Mouse (Mus musculus) cerebral cortex, adult 2 months (tissue): Measurements from ENCODE around the gene Rubcn.

Source experiments
- WGBS: fragments of 180-500 bp; shearing (Covaris S2); methylation state at CpG from one replicate; pipeline ENCODE4 v1.1.7; 2018; 5-methylcytosine and 5-hydroxymethylcytosine counted together

The Rubcn gene

DNA sequence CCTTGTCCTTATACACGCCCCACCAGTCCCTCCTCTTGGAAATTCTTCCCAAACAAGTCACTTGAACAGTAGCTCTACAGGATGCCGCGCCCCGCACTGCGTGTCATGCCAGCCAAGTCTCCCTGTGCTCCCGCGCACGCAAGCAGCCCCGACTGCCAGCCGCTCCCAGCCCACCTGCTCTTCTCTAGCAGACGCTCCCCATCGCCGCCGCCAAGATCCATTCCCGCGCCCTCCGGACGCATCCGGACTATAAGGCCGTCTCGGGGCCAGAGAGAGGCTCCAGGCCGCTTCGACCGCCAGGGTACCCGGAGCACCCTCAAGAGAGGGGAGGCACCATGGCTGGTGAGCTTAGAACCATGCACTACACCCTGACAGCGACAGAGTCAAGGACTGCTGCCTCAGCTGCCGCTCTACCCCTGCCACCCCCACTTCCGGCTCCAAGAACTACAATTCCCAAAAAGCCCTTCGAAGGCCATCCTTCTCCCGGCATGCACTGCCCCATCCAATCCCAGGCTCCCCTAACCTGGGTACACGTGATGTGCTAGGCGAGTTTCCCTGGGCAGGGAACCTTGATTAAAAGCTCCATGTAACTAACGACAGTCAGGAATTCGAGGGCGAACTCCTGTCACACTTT lies 9.5 kb downstream of the Rubcn start:
- under 1% methylated on average over 35 of the region's 35 CpGs for WGBS

DNA sequence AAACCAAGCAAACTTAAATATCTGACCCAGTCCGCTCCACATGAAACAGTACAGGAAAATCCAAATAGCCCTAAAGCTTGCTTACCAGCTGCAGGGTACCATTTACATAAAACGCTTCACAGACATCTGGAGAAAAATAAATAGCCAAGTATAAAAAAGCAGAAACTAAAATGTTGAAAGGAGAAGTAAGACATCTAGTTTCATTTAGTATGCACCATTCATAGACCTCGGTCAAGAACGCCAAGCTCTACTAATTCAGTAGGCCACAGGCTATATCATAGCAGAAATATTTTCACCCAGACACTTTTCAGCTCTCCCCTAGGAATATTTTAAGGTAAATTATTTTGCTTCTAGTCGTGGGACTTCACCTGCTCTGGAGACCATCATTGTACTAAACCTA lies 10.9 kb downstream of the Rubcn start:
- WGBS = 70% methylated on average over 5 of the region's 5 CpGs

DNA sequence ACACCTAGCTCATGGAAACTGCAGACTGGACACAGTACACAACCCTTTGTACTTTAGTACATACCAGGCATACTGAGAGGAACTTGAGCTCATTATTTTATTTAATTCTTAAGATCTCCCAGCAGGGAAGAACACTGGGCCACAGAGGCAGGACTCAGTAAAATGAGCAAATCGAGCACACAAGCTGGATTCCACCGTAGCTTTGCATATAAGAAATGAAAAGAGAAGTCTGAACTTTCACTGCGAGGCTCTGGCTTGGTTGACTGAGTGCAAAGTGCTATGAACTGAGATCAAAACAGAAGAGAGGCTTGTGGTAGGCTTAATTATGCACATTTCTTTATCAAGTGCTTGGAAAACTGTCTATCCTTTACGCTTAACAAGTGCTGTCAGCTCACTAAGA lies 12.2 kb downstream of the Rubcn start:
- WGBS = 56% methylated on average over 4 of the region's 4 CpGs

- WGBS = 90% methylated on average over 3 of the region's 3 CpGs
Observed at GRCm38 (mm10) chr16:32861813-32862385, 15.7 kb downstream of the Rubcn start.

- 44% methylated on average over 12 of the region's 12 CpGs for WGBS
Observed at GRCm38 (mm10) chr16:32858771-32859636, 18.6 kb downstream of the Rubcn start.

GRCm38 (mm10) chr16:32858356-32858755 lies 19.2 kb downstream of the Rubcn start:
- WGBS = 66% methylated on average over 4 of the region's 4 CpGs

GRCm38 (mm10) chr16:32856751-32857150 lies 20.8 kb downstream of the Rubcn start:
- 85% methylated on average over 3 of the region's 3 CpGs for WGBS

DNA sequence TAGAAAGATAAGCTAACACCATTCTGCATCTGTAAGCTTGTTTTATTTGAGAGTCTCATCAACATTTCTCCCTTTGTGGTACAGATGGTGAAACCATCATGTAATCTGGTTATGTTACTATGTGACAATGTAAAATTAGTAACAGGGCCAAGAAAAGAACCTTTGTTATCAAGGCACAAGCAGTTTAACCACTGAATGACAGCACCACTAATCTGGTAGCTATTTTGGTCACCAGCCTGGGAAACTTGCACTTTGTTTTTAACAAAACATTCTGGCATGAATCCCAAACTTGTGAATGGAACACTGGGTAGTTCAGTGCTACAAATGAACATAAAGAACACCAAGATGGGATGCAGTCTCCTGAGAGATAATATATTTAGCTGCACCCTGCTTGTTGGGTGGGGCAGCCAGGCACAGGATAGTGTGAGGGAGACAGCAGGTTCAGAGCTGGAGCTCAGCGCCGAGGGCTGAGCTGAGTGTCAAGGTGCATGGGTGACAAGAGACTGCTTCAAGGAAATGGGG lies 23.5 kb downstream of the Rubcn start:
- WGBS = 26% methylated on average over 2 of the region's 2 CpGs

DNA sequence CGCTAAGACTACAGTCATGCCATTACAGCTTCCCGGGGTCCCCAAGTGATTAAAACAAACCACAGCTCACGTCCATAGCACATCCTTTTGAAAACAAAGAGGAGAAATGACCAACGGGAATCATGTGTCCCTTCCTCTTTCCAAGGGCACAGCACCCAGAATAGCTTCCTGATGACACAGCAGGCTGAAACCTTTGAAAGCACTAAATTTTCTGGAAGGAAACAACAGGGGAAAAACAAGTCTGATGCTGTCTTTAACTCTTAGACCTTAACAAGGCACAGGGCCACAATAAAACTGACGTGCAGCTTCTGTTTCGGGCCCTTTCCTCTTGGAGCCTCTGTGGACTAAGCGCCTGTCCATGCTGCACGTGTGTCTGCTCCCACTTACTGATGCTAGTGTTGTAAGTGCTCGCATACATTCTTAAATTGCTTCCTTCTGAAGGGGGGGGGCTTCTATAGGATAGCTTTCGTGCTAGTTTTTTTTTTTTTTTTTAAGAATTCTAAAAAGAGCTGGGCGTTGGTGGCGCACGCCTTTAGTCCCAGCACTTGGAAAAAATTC lies 24.0 kb downstream of the Rubcn start:
- 27% methylated on average over 13 of the region's 13 CpGs for WGBS

DNA sequence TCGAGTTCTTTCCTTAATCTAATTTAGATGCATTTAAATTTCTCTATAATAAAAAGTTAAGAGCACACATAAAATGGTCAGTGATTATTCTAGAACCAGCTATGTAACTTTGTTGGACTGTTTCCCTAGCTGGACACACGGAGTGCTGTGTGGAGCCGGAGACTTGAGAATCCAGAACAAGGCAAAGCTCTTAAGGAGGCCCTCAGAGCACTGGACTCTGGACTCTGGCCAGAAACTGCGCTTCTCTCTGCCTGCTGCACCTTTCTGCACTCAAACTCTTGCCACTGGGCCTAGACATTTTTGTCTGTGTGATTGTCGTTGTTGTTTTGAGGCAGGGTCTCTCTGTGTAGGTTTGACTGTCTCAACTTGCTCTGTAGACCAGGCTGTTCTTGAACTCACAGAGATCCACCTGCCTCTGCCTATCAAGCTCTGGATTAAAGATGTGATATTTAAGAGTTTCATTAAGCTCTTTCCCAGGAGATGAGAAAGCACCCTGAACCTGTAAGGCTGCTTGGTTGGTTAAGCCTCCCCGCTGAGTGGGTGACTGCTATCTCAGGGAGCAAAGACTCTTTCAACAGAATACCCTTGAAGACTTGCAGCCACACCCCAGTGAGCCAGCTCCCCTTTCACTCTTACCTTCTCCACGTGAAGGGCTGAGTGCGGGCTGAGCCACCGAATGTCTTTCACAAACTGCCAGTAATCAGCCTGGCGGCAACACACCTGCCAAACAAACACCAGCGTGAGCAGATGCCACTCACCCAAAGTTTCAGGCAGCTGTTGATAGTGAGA lies 28.3 kb downstream of the Rubcn start:
- WGBS = 89% methylated on average over 11 of the region's 11 CpGs

DNA sequence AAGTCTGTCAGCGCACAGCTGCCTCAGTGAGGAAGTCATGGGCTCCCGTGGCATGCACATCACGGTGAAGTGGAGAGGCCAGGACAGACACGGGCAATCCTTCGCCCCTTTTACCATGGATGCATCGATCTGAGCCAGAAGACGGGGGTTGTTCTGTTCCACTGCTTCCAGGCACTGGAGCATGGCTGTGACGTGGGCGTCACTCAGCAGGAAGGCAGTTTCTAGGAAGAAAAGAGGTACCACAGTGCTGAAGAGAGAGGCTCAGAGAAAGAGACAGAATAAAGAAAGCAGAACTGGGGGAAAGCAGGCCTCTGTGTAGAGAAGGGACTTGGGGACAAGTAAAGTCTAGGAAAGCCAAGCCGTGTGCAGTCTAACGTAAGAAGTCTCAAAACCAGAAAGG lies 30.5 kb downstream of the Rubcn start:
- 64% methylated on average over 11 of the region's 11 CpGs for WGBS

DNA sequence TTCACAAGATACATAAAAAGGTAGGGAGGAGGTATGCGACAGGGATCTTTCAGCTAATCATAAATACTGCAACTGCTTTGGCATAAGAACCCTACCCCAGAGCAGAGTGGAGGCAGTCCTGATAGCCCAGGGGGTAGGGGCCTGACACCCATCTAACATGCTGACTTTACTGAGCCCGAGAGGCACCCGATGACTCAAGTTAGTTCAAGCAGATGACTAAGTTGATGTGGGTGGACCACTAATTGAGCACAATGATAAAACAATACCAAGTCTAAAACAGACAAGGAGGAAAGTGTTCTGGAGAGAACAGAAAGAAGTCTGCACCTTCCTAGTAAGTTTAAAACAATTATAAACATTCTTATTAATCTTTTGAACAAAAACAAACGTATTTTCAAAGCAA lies 46.1 kb downstream of the Rubcn start:
- WGBS = 72% methylated on average over 4 of the region's 4 CpGs

- WGBS = 86% methylated on average over 11 of the region's 11 CpGs
Observed at GRCm38 (mm10) chr16:32829104-32829503, 48.5 kb downstream of the Rubcn start.

DNA sequence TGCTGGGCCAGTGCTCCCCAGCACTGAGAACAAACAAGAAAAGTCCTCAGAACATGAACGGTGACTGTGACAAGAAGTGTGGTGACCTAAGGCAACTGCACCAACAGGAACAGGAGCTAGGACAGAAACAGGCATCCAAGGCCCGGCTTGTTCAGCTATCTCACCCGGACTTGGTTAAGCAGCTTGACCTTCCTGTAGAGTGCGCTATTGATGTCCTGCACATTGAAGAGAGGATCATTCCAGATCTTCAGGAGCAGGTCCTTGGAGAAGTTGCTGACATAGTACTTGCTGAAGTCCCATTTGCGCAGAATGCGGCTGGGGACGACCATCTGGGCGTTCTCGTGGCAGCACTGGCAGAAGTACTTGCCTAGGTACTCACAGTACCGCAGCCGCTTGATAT lies 51.0 kb downstream of the Rubcn start:
- 93% methylated on average over 11 of the region's 11 CpGs for WGBS

- 78% methylated on average over 12 of the region's 12 CpGs for WGBS
Observed at GRCm38 (mm10) chr16:32825380-32825779, 52.2 kb downstream of the Rubcn start.

DNA sequence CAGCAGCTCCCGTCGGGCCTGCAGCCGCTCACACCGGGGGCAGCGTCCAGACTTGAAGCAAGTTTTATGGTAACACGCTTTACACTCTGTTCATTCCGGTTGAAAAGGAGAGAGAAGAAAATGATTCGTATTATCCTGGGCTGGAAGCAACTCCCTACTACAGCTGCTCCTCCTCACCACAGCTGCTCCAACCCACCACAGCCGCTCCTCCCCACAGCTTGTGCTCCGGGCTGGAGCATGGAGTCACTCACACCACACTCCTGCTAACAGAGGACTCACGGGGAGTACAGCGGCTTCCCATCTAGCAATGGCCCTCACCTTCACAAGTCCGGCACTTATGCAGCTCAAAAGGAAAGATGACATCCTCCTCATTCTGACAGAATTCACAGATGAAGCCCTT lies 53.5 kb downstream of the Rubcn start:
- WGBS = 89% methylated on average over 13 of the region's 13 CpGs

DNA sequence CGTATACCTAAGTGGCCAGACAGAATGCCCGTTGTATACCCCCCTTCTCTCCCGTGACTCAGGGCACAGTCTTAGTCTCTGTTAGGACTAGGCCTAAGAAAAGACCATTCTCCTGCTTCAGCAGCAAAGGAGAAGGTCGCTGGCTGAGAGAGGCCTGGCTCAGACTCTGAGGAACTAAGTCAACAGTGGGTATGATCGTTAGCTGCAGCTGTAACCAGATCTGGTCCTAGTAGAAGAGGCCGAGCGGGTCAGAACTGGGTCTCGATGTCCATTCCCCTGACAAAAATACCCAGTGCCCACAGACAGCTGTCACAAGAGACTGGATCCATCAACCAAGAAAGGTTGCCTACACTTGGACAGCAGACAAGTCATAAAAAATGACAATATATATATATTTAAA lies 54.1 kb downstream of the Rubcn start:
- 88% methylated on average over 8 of the region's 8 CpGs for WGBS

- 87% methylated on average over 5 of the region's 5 CpGs for WGBS
Observed at GRCm38 (mm10) chr16:32822881-32823280, 54.7 kb downstream of the Rubcn start.

DNA sequence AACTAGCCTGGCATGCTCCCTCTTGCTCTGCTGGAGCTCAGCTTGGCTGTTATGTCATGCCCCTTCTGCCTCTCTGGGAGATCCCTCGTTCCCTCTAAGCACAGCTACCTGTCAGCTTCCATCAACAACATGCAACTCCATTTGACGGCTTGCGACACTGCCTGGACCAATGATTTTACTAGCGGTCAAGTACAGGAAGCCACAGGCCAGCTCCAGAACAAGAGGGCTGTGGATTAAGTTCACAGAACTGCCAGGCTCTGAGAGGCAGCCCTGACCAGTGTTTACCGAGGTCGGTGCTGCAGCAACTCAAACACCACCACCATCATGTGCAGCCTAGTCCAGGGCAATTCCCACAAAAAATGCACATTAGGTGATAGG lies 55.1 kb downstream of the Rubcn start:
- 82% methylated on average over 6 of the region's 6 CpGs for WGBS

DNA sequence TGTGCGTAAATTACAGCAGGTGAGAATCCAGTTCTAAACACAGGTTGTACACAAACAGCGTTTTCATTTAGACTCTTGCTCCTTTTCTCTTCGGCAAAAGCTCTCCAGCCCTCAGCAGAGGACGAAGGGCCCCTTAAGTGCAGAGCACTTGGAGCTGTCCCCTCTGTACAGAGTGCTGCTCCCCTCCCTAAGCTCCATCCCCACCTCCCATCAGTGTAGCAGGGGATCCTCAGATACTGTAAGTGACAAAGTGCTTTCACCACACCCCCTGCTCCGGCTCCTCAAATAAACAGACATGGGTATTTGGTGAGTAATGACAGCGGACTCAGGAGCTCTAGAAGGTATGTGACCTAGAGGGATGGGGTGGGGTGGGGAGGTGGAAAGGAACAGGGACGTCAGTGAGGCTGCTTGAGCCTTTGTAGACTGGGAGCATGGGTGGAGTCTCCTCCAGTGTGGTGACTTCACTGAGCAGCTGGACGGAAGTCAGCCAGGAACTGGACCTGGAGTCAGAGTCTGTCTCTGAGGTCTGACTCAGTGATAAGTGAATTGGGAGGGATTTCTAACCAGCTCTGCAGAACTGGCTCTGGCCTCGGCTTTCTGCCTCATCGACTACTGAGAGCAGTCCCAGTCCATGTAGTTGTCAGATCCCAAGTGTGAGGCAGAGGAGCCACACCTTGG lies 55.7 kb downstream of the Rubcn start:
- WGBS = 78% methylated on average over 10 of the region's 10 CpGs

- WGBS = 90% methylated on average over 5 of the region's 5 CpGs
Observed at GRCm38 (mm10) chr16:32818441-32818840, 59.1 kb downstream of the Rubcn start.
